Mouse (Mus musculus) layer of hippocampus, postnatal 36 days (tissue): ENCODE measurements at regions not wholly inside any gene's neighbourhood (a gene's known extent, or its start where the extent isn't known, plus 50 kb on each side); places are given as distances from the start of the nearest gene placed in this dataset.

Experiments
- DNase-seq, 2 experiments: peaks; one replicate each; pipeline ENCODE4 v3.0.0; 2022

DNA sequence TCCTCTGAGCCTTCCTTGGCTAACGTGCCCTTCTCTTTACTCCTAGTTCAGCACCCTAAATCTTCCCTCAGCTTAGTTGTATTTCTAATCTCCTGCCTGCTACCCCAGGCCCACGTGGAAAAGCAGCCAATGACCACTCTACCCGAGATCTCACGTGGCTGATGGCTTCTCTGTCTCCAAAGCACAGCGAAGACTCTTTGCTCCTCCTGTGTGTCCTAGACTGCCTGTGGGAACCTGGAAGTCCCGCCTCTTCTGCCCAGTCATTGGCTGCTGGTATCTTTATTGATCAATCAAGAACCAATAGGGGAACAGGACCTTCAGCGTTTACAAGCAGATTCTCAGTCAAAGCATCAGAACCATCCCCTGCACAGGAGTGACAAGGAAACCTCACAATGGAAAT is 54.8 kb downstream of the Gm19935 start:
- DNase-seq = no peak

GRCm38 (mm10) chr8:90761947-90762346 is 55.2 kb downstream of the Gm19935 start:
- no peak for DNase-seq

- DNase-seq = no peak
These were observed 55.7 kb downstream of the Gm19935 start for GRCm38 (mm10) chr8:90761446-90761845.

- no peak for DNase-seq
These were observed 57.7 kb downstream of the Gm19935 start for GRCm38 (mm10) chr8:90759531-90759930.

- no peak for DNase-seq
These were observed 62.2 kb downstream of the Gm19935 start for GRCm38 (mm10) chr8:90755020-90755419.

DNA sequence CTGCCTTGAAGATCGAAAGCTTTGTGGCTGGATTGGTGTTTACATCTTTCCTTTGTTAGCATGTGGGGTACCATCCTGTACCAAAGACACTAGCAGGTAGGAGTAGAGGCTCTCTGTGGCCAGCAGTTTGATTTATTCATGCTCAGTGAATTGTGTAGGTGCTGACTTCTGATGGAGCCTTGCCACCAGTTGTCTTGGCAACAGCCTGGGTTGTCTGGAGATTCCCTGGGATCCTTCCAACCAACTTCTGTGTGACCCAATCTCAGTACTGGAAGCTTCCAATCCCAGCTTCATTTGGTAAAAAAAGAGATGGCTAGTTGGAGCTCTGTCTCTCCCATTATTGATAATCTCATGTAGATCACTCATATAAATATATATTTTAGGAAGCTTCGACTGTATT is 73.6 kb downstream of the Gm19935 start:
- no peak for DNase-seq

- DNase-seq = no peak
These were observed 76.0 kb downstream of the Gm19935 start for GRCm38 (mm10) chr8:90740963-90741733.

DNA sequence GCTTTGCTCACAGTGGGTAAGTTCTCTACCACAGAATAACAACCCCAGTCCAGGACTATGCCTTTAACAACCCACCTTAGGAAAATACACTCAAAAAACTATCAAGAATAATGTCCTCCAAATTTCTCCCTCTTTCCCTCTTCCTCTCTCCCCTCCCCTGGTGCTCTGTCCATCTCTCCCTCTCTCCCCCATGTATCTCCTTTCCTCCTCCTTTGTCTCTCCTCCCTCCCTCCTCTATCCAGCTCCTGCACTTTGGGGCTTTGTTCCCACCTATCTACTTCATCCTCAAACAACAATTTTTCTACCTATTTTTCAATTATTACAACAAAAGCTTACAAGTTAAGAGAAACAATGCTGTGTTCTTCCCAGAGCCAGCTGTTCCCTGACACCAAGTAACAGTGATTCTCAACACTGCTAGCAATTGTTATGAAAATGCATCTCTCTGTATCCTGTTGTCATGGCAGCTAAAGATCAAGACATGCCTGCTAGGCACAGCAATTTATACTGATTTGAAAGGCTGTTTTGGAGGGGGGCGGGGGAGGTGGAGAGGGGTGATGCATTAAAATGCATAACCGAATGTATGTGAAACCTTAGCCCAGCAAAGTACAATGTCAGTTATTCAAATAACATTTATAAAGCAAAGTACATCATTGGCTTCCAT is 76.8 kb downstream of the Gm19935 start:
- DNase-seq = no peak

GRCm38 (mm10) chr8:90728011-90728410 is 89.2 kb downstream of the Gm19935 start:
- no peak for DNase-seq

DNA sequence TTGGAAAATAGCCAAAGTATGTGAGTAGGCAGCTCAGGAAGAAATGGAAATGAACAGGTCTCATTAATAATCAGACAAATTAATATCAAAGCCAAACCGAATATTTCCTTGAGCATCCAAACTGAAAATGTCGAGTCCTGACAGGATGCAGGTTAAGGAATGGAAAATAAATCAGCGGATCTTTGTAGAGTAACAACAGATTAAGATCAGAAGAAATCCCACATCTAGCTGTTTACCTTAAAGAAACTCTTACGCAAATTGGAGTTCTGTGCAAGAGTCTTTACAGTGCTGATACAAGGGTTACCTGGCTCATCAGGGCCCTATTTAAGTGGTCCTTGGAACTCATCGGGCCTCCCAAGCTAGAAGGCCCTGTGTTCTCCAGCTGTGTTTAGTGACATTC is 92.0 kb downstream of the Gm19935 start:
- DNase-seq = no peak

DNA sequence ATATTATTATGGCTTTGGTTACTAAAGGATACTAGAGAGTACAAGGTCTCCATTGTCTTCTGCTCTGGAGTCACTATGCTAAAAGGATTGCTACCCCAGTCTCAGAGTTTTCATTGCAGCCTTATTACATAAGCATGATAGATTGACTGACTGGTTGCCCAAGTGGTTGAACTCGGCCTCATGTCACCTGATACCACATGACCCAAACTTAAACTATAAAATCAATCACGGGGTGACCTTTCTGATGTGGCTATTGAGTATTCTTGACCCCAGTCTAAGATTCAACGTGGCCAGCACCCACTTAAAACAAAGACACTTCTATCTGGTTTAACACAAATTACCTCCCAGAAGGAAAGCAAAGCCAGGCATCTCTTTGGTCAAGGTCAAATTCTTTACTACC is 100.8 kb downstream of the Gm19935 start:
- DNase-seq = no peak

- DNase-seq = peak; percentile 45 to 46
These were observed 108.7 kb downstream of the Gm19935 start for GRCm38 (mm10) chr8:90708524-90708923.

GRCm38 (mm10) chr8:90692516-90692915 is 124.7 kb downstream of the Gm19935 start:
- no peak for DNase-seq

DNA sequence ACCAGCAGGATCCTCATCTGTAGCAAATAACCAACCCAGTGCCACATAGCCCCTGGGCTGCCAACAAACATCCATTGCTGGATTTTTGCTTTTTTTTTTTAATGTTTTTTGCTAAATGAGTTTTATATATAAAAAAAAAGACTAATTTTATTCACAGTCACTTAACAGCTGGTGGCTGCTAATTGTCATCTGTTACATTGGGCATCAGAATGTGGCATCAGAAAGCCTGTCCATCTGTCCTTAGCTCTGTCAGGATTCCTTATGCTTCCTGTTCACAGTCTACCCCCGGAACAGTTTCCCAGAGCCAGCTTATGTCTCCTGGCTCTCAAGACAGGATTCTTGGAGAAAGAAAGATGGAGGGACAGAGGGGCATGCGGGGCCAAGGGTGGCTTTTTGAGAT is 132.1 kb downstream of the Gm19935 start:
- DNase-seq = peak in 1 of 2 experiments; percentile 4

DNA sequence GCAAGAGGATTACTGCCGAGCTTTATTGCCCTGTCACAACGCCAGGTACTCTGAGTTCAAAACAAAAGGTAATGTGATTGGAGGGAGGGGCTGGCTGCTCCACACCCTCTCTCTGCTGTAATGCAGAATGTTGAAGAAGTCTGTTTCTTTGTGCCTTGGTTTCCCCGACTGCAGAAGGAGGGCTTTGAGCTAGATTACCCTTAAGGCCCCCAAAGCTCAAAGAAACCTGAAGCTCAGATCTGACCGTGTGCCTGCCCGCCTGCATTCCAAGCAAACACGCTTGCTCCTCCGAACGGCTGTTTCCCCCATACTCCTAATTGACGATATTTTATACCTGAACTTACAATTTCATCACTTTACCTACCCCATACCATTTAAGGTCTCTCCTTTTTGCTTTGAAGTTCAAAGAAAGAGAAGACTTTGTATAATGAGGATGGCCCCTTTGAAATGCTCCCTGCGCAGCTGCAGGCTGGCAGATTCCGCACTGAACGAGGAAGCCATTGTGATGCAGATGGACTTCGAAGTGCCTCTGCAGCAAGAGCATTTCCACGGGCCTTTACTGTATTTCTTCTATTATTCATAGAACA is 146.6 kb downstream of the Gm19935 start:
- no peak for DNase-seq

DNA sequence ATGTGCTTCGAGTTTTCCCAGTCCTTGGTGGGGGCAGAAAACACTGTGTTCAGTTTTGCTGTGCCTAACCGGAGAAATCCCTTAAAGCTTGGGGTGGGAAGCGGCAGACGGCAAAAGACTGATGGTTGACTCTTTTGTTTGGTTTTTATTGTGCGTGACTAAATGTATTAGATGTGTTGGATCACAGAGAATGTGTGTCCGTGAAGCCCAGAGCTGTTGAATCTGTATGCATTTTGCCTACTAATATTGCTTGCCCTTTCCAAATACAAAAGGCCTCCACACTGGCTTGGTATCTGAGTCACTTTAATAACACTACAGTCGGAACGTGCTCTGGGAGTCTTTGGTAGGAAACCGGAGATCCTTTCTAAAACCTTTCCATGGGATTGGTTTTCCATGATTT is 147.8 kb downstream of the Gm19935 start:
- DNase-seq = no peak

- DNase-seq = no peak
These were observed 158.1 kb downstream of the Gm19935 start for GRCm38 (mm10) chr8:90659066-90659465.

GRCm38 (mm10) chr8:90657641-90658051 is 159.5 kb downstream of the Gm19935 start:
- peak; percentile 52 to 66 for DNase-seq

GRCm38 (mm10) chr8:90657116-90657515 is 160.1 kb downstream of the Gm19935 start:
- no peak for DNase-seq

DNA sequence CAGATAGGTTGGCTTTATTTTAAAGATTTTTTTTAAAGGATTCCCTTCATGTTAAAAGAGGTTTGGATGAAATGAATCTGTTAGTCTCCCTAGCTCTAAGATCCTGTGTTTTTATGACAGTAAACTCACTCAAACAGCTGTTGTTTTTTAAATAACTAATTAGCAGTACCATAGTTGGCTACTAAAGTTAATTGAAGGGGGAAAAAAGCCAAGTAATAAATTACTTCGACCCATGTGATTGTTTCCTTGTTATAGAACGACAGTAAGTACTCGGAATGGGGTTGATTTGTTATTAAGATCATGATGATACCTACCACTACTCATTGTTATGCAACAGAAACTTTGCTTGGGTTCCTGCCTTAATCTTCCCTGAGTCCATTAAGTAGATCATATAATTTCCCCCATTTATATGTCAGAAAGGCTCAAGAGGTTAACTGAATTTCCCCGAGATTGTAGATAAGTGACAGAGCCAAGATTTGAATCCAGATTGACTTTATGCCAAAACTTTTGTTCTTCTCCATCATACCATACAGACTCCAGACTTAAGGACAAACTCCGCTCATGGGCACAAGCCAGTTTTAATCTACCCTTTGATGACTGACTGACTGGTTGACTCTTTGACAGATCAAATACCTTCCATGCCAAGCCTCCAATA is 160.6 kb downstream of the Gm19935 start:
- DNase-seq = no peak

DNA sequence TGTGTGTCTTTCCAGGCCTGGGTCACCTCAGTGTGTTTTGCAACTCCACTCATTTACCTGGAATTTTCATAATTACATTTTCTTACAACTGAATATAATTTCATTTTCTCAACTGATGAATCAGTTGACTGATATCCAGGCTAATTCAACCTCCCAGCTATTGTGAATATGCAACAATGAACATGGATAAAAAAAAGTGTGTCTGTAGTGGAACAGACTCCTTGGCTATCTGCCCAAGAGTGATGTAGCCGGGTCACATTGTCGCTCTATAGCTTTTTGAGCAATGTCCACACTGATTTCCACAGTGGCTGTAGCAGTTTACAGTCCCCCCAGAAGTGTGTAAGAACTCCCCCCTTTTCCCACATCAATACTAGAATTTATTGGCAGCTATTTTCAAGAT is 162.4 kb downstream of the Gm19935 start:
- DNase-seq = no peak

DNA sequence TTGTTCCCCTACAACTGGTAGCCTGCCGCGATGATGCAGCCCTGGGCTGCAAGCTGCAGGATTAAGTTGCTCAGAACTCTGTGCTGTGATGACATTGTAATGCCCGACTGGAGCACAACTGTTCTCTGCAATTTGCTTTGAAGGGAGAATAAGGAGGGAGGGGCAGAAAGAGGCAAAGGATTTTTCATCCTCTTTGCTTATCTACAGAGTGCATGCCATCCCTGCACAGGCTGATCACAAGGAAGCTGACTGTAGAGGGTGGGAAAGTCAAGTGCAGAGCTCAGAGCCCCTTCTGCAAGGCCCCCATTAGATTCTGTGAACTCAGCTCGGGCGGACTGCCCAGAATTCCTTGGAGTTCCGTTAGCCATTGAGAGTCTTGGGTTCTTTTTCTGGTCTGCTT is 174.8 kb downstream of the Gm19935 start:
- no peak for DNase-seq

GRCm38 (mm10) chr8:90636770-90637169 is 180.4 kb downstream of the Gm19935 start:
- no peak for DNase-seq
